Mouse (Mus musculus) urinary bladder, postnatal 4 days (tissue): ENCODE data around the gene Gpr146.
"Not testable (repeated sequence)": the region's sequence is repeated elsewhere in the genome, so short reads cannot be mapped to it uniquely, and the experiment has no call there.

ENCODE experiments used
- DNase-seq, 2 experiments: peaks; one replicate each; pipeline ENCODE4 v3.0.0; 2021 to 2022; ENCODE audit warnings: low spot score in 2 of 2

Gpr146 gene

DNA sequence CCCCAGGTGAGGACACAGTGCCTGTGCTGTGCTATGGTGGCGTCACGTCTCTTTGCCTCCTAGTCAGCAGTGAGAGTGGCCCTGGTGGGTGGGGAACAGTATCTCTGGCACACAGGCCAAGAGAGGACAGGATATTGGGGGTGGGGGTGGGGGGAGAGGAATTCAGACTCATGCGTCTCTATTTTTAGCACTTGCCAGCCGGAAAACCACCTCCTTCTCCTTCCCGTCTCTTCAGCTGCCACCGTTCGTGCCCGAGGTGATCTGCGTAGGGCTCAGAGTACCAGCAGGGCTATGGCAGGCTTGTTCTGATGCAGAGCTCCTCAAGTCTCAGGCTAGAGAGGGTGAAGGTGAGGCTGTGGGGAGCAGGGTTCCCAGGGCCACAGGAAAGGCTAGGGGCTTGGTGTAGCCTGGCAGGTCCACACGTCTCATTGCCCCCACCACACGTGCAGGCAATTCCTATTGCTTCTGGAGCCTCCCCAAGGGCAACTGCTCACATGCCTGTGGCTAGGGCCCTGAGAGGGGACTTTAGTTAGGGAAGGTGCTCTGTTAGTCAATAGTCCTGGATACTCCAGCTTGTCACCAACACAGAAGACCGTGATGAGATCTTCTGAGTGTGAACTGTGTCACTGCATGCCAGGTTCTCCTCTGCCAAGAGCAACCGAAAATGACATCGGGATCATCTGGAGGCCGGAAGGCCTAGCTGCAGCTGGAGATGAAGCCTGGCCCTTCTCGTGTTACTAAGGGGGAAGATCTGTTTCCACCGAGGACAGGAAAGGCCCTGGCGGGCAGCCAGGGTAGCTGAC, at the start of gene Gpr146:
Gene Gpr146 (plus strand): TSS at position 230 of the 803 bp plus-strand sequence.
- DNase-seq = no peak

DNA sequence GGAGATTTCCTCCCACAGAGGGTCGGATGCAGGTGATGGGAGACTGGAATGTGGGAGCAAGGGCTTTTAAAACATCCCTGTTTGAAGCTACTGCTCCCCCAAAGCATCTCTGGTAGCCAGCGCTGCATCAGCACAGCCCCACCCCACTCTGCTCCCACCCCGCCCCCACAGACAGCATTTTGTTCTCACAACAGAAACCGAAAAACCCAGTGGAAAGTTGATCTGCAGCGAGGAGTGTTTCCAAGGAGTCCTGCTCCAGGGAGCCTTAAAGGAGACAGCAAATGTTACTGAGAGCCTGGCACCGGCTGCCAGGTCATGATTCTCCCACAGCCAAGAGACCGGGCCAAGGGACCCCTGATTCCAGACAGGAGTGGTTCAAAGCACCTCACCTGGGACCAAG, 46.7 kb upstream of the Gpr146 start:
- DNase-seq = no peak

DNA sequence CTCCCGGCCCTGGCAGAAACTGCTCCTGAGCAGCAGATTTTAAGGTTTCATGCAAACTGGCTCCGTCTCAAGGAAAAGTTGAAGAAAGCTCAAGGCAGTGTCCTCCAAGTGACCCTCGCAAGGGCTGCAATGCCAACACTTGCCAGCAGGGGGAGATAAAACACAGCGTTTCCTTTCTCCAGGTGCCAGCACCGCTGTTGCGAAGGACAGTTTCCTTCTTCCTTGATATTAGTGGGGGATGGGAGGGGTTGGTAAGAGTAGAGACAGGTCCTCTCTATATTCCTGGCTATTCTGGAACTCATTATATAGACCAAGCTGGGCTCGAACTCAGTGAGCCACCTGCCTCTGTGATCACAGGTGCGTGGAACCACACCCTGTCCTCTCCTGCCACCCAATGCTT, 45.8 kb upstream of the Gpr146 start:
- DNase-seq = peak; percentile 66 to 90

DNA sequence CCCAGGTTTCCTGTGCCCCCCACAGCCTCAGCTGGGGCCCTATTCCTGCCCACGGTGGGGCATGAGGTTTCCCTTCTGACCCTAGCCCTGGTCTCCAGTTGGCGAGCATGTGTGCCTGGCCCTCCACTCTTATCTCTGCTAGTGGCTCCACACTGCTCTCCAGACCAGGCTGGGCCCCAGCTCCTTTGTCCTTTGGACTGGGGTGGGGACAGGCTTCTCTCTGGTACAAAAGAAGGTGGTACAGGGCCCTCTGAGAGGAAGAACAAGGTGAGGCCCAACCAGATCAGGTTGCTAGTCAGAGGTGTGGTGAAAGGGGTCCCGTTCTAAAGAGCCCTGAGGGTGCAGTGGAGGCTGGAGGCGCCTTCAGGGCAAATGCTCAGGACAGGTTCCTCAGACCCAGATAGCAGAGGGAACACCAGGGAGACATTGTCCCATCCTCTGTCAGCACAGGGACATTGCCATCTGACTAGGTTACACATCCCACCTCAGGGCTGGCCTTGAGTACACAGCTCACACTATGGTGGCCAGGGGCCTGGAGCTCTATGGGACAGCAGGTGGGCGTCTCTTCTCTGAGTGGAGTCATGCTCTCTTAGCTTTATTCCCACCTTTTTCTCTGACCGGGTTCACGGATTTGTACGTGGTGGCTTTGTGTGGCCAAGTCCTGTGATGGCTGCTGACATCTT, 44.8 kb upstream of the Gpr146 start:
- DNase-seq = no peak

DNA sequence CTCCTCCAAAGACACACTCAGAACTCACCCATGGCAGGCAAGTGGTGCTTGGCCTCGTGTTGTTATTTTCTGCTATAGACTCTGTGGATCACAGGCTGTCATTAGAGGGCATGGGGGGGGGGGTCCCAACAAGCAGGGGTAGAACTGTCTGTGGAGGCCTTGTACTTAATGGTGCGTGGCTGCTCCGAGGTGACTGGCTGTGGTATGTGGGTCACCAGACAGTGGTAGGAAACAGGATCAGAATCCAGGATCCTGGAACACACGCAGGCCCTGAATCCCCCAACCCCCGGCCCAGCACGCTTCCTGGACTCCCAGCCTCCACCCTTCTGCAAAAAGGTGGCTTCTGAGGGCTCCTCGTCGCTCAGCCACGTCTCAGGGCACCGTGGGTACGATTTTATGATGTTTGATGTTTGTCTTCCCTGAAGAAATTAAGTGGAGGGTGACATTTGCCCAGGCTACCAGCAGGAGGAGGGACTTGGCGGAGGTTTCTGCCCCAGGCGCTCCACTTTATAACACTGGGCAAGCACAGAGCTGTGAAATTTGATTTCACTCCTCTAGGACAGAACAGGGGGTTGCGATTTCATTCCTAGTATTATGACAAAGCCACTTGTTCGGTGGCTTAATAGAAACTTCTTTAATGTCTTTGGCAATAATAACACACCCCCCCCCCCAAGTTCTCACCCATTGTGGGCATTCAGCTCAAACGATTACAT, 44.0 kb upstream of the Gpr146 start:
- no peak for DNase-seq

DNA sequence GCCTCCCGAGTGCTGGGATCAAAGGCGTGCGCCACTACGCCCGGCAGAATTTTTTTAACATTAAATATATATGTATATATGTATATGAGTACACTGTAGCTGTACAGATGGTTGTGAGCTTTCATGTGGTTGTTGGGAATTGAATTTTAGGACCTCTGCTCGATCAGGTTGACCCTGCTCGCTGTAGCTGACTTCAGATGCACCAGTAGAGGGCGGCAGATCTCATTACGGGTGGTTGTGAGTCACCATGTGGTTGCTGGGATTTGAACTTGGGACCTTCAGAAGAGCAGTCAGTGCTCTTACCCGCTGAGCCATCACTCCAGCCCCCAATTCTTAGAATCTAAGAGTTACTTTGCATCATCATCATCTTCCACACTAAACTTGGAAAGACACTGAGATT, 43.1 kb upstream of the Gpr146 start:
- not testable (repeated sequence) for DNase-seq

DNA sequence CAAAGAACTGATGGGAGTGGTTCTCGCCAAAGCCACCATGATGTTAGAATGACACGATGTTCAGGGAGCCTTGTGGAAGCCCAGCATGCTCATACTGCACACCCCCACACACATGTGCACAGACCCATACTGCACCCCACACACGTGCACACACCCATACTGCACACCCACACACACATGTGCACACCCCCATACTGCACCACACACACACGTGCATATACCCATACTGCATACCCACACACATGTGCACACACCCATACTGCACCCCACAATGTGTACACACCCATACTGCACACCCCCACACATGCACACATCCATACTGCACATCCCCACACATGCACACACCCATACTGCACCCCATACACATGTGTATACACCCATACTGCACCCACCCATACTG, 41.9 kb upstream of the Gpr146 start:
- DNase-seq = no peak

DNA sequence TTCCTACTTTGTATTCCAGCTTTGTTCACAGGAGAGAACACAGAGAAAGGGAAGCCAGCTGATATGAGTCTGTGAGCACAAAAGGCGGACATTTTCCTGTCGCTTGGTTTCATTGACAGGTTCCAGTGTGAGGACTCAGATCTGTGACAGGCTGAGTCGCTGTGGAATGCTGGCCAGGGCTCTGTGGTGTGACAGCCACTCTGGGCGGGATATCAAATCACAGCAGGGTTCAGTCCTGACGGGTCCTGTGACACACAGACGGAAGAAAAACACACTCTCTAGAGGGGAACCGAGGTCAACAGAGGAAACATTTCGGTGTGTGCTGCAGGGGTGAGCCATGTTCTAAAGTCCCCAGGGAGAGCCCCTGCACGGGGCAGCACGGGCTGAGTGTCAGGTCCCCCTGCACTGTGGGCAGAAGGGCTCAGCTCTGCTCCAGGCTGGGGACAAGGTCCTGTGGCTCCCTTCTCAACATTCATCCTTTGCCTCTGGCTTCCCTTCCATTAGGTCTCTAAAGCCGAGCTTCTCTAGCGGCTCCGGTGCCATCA, 39.6 kb upstream of the Gpr146 start:
- DNase-seq = no peak

DNA sequence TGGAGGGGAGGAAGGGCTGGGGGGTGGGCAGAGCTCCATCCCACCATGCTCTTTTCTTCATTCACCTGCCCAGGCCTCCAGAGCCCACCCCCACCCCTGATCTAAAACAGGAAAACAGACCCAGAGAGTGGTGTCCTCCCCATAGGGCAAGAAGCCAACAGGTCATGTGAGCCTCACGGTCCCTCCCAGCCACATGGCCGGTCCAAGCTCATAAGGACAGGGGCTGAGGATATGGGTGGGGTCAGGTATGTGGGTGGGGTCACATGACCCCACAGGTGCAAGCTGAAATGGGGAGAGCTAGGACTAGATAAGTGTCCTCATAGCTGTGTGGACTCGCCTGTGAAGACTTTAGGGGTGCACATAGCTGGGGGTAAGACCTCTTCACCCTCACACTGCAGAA, 39.1 kb upstream of the Gpr146 start:
- no peak for DNase-seq

DNA sequence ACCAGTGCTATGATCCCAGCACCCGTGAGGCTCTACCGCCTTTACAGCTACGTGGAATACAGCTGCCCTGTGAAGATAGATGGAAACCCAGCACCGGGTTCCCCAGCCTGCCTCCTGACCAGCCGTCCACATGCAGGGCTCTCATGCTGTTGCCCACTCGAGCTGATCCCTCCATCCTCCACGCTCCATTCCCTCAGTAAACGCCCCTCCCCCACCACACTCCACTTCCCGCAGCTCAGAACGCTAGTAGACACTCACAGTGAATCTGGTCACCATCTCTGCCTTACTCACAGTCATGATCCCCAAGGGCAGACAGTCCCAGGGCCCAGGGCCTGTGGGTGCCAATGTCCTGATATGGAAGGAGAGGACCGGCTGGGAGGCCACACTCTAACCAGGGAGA, 38.6 kb upstream of the Gpr146 start:
- DNase-seq = no peak

DNA sequence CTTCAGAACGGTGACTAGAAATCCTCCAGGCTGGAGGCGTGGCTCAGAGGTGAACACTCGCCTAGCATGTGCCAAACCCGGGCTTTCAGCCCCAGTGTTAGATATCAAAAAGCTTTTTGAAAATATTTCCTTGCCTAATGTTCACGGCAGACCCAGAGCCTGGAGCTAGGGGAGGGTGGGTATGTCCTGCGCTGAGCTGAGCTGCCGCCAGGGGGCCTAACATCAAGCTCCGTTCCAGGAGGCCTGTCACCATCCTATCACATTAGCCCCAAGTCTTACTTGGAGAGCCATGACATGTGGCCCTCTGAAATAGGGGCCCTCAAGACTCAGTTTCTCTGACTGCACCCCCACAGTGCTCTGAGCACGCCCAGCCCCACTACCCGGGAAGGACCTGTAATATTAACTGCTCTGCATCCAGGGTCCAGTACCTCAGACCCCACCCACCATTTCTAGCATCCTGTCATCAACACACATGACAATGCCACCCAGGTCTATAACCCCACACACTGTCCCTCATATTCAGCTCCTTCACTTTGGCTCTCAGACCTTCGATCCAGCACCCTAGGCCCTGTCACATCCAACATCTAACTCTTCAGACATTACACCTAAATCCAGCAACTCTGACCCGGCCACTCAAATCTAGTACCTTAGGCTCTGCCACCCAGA, 33.3 kb upstream of the Gpr146 start:
- DNase-seq = peak; percentile 63 to 78

DNA sequence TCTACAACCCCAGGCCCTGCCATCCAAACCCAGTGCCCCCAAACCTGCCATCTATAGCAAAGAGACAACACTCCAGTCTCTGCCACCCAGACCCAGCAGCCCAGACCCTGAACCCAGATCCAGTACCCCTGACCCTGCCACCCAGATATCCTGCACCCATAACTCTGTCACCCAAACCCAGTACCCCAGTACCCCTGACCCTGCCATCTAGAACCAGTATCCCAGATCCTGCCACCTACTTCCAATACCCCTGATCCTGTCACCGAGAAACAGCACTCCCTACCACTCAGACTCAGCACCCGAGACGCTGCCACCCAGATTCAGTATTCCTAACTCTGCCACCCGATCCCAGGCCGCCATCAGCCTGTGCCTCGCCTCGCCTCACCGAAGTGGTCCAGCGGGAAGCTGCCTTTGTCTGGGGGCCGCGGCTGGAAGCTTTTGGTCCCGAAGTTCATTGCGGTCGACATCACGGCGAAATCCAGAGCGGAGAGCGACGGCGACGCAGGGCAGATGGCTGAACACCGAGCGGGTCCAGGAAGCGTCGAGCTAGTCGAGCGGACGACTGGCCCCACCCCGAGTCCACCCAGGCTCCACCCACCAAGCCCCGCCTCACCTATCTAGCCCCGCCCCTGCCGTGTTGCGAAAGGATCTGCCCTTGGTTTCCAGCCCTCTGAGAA, 32.7 kb upstream of the Gpr146 start:
- peak; percentile 94 to 98 for DNase-seq

DNA sequence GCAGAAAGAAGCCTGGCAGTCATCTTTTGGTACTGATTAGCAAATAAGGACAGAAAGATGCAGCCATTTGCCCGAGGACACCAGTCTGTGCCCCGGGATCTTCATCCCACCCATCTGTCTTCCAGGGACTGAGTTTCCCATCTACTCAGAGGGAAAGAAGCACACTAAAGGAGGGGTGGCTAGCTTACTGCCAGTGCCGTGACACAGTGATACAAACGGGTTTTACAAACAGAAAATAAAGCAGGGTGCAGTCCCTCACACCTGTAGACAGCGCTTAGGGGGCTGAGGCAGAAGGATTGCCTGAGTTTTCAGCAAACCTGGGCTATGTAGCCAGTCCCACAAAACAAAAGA, 32.2 kb upstream of the Gpr146 start:
- DNase-seq = no peak

DNA sequence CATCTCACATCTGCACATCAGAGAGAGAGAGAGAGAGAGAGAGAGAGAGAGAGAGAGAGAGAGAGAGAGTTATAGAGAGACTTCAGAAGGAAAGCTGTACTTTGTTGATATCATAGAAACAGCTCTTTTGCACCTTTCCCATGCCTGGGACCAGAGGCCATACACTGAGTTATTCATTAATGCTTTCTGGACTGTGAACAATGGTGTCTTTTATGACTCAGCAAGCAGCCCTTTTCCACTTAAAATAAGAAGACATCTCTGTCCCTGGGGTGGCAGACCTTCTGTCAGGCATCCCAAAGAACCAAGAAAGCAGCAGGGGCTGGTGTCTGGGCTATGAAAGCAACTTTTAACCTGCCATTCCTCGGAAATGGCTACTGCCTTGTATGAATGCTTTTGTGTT, 30.3 kb upstream of the Gpr146 start:
- DNase-seq = no peak

DNA sequence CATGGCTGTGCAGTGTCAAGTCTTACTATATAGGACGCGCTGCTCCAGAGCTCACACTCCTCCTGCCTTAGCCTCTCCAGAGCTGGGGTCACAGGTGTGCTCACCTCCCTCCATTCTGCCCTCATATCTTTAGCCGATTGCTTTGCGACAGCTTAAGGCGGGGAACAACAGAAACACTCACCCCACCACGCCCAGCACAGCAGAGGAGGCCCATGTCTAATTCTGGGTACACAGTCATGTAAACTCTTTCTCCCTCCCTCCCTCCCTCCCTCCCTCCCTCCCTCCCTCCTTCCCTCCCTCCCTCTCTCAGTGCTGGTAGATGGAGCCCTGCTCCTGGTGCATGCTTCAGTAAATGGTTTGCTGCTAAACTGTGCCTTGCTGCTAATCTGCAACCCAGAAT, 27.8 kb upstream of the Gpr146 start:
- DNase-seq = no peak

DNA sequence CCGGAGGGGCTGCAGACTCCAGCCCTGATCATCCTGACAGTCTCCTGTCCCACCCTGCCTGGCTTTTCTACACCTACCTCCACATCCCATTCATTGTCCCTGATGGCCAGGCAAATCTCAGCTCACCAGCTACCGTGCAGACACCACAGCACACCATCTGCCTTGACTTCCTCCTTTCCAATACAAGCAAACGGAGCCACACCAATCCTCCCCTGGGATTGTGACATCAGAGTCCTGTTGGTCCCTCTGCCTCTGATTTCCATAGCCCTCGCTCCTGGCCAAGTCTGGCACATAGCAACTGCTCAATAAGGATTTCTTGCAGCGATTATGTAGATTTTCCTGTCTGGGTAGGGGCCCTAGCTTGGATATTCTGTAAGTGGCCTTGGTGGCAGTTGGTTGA, 26.4 kb upstream of the Gpr146 start, which contains the start of gene Cox19:
Gene Cox19 (minus strand): TSS at position 285 of the 400 bp plus-strand sequence.
- DNase-seq = no peak

DNA sequence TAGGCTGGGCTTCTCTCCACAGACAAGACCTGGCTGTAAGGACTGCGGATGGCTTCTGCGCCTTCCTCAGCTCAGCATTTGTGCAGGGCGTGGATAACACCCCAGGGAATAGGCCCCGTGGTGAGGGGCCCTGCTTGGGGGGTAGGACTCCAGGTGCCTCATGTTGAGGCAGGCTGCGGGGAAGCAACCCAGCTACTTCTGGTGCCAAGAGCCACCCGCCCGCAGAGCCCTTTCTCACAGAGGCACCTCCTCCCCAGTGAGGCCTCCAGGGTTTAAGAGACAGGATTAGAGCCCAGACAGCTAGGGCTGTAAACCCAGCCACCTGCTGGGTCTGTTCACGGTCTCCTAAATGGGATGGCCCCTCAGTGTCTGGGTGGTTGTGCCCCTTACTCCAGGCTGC, 25.9 kb upstream of the Gpr146 start:
- DNase-seq = no peak

DNA sequence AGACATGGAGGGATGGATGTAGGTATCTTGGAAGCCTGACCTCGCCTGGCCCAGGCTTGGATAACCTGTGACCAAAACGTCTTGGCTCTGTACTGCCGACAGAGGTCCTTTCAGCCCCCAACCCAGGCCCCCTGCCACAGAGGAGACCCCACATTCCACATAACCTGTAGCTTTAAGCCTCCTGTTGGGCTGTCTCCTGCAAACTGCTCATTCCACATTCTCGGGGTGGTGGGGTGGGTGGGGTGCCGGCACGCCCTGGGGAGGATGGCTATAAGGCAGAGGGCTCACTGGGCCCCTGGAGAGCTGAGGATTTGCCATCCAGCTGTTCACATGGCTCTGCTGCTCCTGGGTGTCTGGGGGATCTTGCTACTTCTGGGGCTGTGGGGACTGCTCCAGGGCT, 25.2 kb upstream of the Gpr146 start, which contains the start of gene Cyp2w1:
Gene Cyp2w1 (plus strand): TSS at position 301 of the 400 bp plus-strand sequence.
- no peak for DNase-seq

DNA sequence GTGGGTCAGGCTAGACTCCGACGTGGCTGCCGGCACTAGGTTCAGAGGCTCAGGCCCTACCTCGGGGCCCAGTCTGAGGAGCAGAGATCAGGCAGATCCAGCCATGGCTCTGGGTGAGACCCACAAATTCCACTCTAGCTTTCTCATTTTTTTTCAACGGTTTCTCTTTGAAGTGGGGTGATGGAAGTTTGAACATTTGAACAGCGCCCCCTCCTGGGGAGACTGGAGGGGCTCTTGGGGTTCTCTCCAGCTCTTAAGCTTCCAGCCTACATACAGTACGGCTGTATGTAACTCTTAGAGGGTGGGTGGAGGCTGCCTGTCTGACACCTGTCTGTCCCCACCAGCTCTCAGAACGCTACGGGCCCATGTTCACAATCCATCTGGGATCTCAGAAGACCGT, 24.0 kb upstream of the Gpr146 start:
- no peak for DNase-seq

DNA sequence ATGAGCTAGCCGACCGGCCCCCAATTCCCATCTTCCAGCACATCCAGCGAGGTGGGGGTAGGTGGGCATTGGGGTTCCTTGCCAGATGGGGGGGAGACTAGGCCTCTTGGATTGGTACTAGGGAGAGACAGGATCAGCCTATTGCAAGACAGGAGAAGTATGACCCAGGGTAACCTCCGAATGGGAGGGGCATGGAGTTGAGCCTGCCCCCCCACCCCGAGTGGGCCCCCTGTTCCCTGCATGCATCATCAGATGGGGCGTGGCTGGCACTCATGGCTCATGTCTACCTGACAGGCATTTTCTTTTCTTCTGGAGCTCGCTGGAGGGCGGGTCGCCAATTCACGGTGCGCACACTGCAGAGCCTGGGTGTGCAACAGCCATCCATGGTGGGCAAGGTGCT, 23.6 kb upstream of the Gpr146 start:
- DNase-seq = no peak

DNA sequence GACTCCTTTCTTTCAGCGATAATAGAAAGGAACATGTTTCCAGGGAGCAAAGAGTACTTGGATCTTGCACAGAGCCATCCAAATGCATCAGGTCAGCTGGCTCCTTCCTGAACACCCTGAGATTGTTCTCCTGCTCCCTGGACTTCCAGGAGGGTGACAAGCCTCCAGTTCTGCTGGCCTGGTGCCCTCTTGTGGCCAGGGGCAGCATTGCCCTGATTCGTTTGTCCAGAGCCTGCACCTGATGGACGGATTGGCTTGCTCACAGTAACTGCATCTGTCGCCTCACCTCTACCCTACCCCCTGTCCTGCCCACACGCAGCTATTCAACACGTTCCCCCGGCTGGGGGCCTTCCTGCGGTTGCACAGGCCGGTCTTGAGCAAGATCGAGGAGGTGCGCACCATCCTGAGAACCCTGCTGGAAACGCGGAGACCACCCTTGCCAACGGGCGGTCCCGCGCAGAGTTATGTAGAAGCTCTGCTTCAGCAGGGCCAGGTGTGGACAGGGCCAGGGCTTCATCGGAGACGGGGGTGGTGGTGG, 22.2 kb upstream of the Gpr146 start:
- DNase-seq = peak; percentile 66 to 80
